In the genomic region with DNA sequence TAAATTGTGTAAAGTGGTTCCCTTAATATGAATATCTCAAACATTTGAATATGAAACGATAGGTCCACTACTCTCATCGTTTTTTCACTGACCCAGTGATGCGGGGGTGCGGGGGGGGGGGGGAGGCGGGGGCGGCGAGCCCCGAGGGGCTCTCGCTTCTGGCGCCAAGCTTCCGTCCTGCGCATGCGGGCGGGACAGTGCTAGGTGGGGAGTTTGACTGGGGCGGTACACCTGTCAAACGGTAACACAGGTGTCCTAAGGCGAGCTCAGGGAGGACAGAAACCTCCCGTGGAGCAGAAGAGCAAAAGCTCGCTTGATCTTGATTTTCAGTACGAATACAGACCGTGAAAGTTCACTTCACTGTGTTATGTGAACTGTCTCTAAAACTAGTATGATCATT, we compare ENCODE assay signal across 8 mouse cellular contexts. TPM values are rescaled to one million over a fixed set of nuclear protein-coding genes. Genes with fewer than 3 reads are reported as not detected.
DNase-seq lines count a peak whose midpoint lies in the region; ATAC-seq lines count a peak whose summit lies in the region.

No protein-coding gene starts in this region.

- no peak overlapping the region for H3K4me3 ChIP-seq in limb, embryonic 15.5 days
- H3K4me3 ChIP-seq in neural tube, embryonic 15.5 days (replicated peaks) = no peak overlapping the region

- peaks cover 17% of the 10 kb centered on the region for H3K4me1 ChIP-seq in limb, embryonic 15.5 days
- H3K4me1 ChIP-seq in neural tube, embryonic 15.5 days = peaks cover 34% of the 10 kb centered on the region

- peak; percentile 95 for ATAC-seq in limb, embryonic 15.5 days (ENCODE audit: insufficient number of reproducible peaks, low FRiP score, low TSS enrichment, low read depth)
- ATAC-seq in neural tube, embryonic 15.5 days (ENCODE audit: low FRiP score) = peak; percentile 88

- H3K9me3 ChIP-seq in limb, embryonic 15.5 days = no peaks in the 10 kb centered on the region
- no peaks in the 10 kb centered on the region for H3K9me3 ChIP-seq in neural tube, embryonic 15.5 days (replicated peaks)

- 26% methylated on average over 21 of the region's 21 CpGs for WGBS in limb, embryonic 15.5 days
- WGBS in neural tube, embryonic 15.5 days = 25% methylated on average over 16 of the region's 21 CpGs

- H3K36me3 ChIP-seq in limb, embryonic 15.5 days = no peaks in the 10 kb centered on the region
- no peaks in the 10 kb centered on the region for H3K36me3 ChIP-seq in neural tube, embryonic 15.5 days

- no peak overlapping the region for H3K4me2 ChIP-seq in limb, embryonic 15.5 days
- H3K4me2 ChIP-seq in neural tube, embryonic 15.5 days = no peak overlapping the region

- H3K27me3 ChIP-seq in limb, embryonic 15.5 days = no peaks in the 10 kb centered on the region
- H3K27me3 ChIP-seq in neural tube, embryonic 15.5 days (replicated peaks) = 0 out of 2 replicates have a peak, but pooled peaks cover 6% of the 10 kb centered on the region

- no peak overlapping the region for H3K9ac ChIP-seq in limb, embryonic 15.5 days
- H3K9ac ChIP-seq in neural tube, embryonic 15.5 days (replicated peaks) = no peak overlapping the region

- no peak overlapping the region for H3K27ac ChIP-seq in limb, embryonic 15.5 days
- no peak overlapping the region for H3K27ac ChIP-seq in neural tube, embryonic 15.5 days (replicated peaks)

- DNase-seq in gastrocnemius, postnatal 10 days = peak; percentile 74
- no peak for DNase-seq in gastrocnemius, adult 8-10 months (ENCODE audit: low spot score in 2 of 2)
- peak; percentile 87 for DNase-seq in 416B (ENCODE audit: low read depth)
- peak; percentile 11 to 58 for DNase-seq in adrenal gland, postnatal 36 days
- peak; percentile 100 for DNase-seq in forelimb bud, embryonic 11.5 days (ENCODE audit: low read depth, low spot score)
- DNase-seq in urinary bladder, postnatal 10 days (ENCODE audit: low spot score) = no peak

RNA-seq across cellular contexts. Expression of a gene that starts 31.3 kb away (rescaled TPM):
- 10 to 100 TPM; 30.9 to 32.5 TPM for total RNA-seq in gastrocnemius, postnatal 10 days (2021)
- 10 to 100 TPM; 25.3 to 34.4 (median 28.3) TPM for total RNA-seq in gastrocnemius, adult 8-10 months (2022)
- 10 to 100 TPM; 22.7 to 32.2 TPM for total RNA-seq in adrenal gland, postnatal 36 days (2021)
- 51.7 and 55.0 TPM in 2 replicates for polyA plus RNA-seq in limb, embryonic 15.5 days (2015; fragmentation: Nextera tagmentation; extraction: Ambion mirVana)
- 53.6 and 57.9 TPM in 2 replicates for polyA plus RNA-seq in neural tube, embryonic 15.5 days (2015; fragmentation: Nextera tagmentation; extraction: Ambion mirVana)

Comparison
In these comparisons a context has a peak if more than half of its experiments do, and no peak if none do; other contexts are left out.
1. DNase-seq: peak in gastrocnemius, postnatal 10 days (single experiment), 416B (single experiment), adrenal gland, postnatal 36 days (2 of 2) and forelimb bud, embryonic 11.5 days (single experiment); none in gastrocnemius, adult 8-10 months (0 of 2) and urinary bladder, postnatal 10 days (single experiment).